Mouse (Mus musculus): ENCODE data around the gene Hils1.

The Hils1 gene

GRCm38 (mm10) chr11:95006525-95007219 lies 39.3 kb downstream of the Hils1 start:
- peak; percentile 95 for DNase-seq

GRCm38 (mm10) chr11:95007418-95007817 lies 40.0 kb downstream of the Hils1 start:
- DNase-seq, result no peak

GRCm38 (mm10) chr11:95008661-95009628 lies 41.6 kb downstream of the Hils1 start:
- no peak for DNase-seq

- DNase-seq, result peak; percentile 87
Measured at GRCm38 (mm10) chr11:95009629-95010014, 42.2 kb downstream of the Hils1 start, which contains the start of gene Samd14. Samd14 (plus strand) TSS chr11:95009879.

GRCm38 (mm10) chr11:95010141-95010739 lies 42.8 kb downstream of the Hils1 start:
- DNase-seq, result peak; percentile 72

GRCm38 (mm10) chr11:95010841-95011403 lies 43.5 kb downstream of the Hils1 start:
- peak; percentile 73 for DNase-seq

GRCm38 (mm10) chr11:95011416-95011815 lies 44.0 kb downstream of the Hils1 start:
- DNase-seq, result no peak

GRCm38 (mm10) chr11:95012075-95012474 lies 44.7 kb downstream of the Hils1 start:
- peak; percentile 90 for DNase-seq

DNA sequence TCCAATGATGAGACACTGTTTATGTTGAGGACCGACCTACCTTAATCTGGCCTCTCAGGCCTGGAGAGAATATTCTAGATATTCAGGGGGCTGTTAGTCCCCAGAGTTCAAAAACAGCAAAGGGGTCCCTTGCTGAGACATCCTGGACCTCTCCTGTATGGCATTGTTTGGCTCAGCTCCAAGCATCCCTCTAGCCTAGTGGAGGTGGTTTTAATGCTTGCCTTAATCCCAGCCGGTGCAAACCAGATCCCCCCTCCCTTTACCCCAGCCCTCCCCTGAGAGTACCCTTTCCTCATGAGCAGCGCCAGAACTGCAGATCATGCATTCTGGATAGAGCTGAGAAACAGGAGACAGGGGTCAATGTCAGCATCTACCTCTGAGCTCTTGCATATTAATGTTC lies 45.1 kb downstream of the Hils1 start:
- no peak for DNase-seq

DNA sequence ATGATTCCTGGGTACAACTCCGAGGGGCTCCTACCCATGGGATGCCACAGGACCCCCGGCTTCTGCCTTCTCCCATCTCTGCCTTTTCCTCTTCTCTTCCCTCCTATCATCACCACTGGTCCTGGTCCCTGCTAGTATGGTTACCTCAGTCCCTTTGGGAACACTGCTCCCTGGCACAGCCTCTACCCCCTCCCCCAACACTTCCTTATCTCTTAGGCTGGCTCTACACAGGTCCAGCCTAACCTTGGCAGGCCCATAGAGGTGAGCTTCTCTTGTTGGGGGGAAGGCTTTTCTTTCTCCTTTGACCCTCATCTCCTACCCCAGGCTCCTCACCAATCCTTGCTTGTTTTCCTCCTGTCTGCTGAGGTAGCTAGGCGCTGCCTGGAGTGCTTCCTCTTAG lies 48.1 kb downstream of the Hils1 start:
- no peak for DNase-seq
